ENCODE assay signal across 17 mouse cellular contexts in the genomic region with DNA sequence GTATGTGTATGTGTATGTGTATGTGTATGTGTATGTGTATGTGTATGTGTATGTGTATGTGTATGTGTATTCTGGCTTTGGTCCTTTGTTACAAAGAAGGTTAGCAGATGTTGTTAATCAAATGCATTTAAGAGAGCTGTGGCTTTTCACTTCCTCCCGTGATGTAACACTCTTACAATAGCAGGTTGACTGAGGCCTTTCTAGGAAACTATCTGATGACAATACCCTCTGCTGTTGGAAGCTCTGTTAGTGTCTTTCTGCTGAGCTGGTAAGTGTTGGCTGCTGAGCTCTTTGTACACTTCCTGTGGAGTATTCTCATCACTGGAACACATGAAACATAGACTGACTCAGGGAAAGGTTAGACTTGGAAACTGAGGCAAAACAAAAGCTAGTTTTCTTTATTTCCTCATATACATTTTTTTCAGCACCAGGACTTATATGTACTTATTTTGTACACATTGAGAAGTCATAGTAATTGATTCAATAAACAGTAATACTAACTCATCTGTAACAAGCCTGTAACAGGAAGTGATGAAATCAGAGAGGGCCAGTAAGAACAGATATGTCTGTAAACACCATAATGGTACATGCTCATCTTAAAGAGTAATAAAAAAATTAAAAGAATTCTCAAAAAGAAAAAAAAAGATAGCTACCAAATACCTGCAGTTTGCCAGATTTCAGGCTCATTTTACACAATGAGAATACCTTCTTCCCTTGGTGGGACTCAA. TPM values are rescaled to one million over a fixed set of nuclear protein-coding genes. Genes with fewer than 3 reads are reported as not detected.
DNase-seq lines count a peak whose midpoint lies in the region; ATAC-seq and TF ChIP-seq lines count a peak whose summit lies in the region.
"Had no signal": no experiment of that assay in that cellular context is flagged by ENCODE, and none has a peak within 500 bp of the region (broad histone marks: within the 10 kb centered on the region; RNA-seq: fewer than 3 reads in every experiment).

No protein-coding gene starts in this region.

- H3K4me3 ChIP-seq in liver, adult 2 months (ENCODE audit: insufficient read depth, low read depth, low read length) = no peak overlapping the region
- H3K4me3 ChIP-seq: embryonic facial prominence, embryonic 10.5 days; forebrain, embryonic 12.5 days; hindbrain, embryonic 15.5 days; left cerebral cortex, adult 2 months had no signal

- H3K4me1 ChIP-seq in liver, adult 2 months (ENCODE audit: control insufficient read depth, insufficient read depth, low read length) = peaks cover 2% of the 10 kb centered on the region; the same call in 1 of the 2 replicates
- H3K4me1 ChIP-seq: embryonic facial prominence, embryonic 10.5 days; hindbrain, embryonic 15.5 days had no signal

- no peak overlapping the region for H3K9ac ChIP-seq in liver, adult 2 months (ENCODE audit: low read depth, low read length)
- H3K9ac ChIP-seq: forebrain, embryonic 12.5 days; hindbrain, embryonic 15.5 days had no signal

- H3K27me3 ChIP-seq in liver, adult 2 months (ENCODE audit: control insufficient read depth, insufficient read depth, low read length) = no peaks in the 10 kb centered on the region
- H3K27me3 ChIP-seq: forebrain, embryonic 12.5 days; hindbrain, embryonic 15.5 days had no signal

- H3K79me2 ChIP-seq in liver, adult 2 months (ENCODE audit: control insufficient read depth, insufficient read depth, low read length) = no peaks in the 10 kb centered on the region

- H3K27ac ChIP-seq in liver, adult 2 months (replicated peaks; ENCODE audit: insufficient read depth, low read depth, low read length) = no peak overlapping the region
- H3K27ac ChIP-seq: embryonic facial prominence, embryonic 10.5 days; forebrain, embryonic 12.5 days; hindbrain, embryonic 15.5 days; left cerebral cortex, adult 2 months had no signal

- no peak for TF ChIP-seq CTCF in liver, adult 2 months (IDR thresholded peaks at IDR 0.05; ENCODE audit: low read depth, low read length)

- no peaks in the 10 kb centered on the region for H3K36me3 ChIP-seq in liver, adult 2 months (ENCODE audit: control insufficient read depth, insufficient read depth, low read length)
- H3K36me3 ChIP-seq: embryonic facial prominence, embryonic 10.5 days; forebrain, embryonic 12.5 days; hindbrain, embryonic 15.5 days had no signal

- WGBS in liver, adult 2 months = 76% methylated on average over 1 of the region's 1 CpGs

- peak; percentile 94 for ATAC-seq in CD4-positive, CD25-positive, alpha-beta regulatory T cell, adult 4 months

- DNase-seq in liver, adult 2 months (ENCODE audit: extremely low read depth, low read depth, low spot score) = peak; percentile 19
- DNase-seq in liver (no peak), 416B (ENCODE audit: low read depth) (peak; percentile 76)
- DNase-seq in induced T-regulatory cell, adult 2 months (ENCODE audit: low read depth) = peak; percentile 88
- DNase-seq in right cerebral cortex, adult 2 months (ENCODE audit: low spot score in 2 of 2) = no peak
- no peak for DNase-seq in layer of hippocampus, adult 18-20 months (ENCODE audit: low spot score in 2 of 2)
- DNase-seq: adrenal gland, postnatal 14 days; cerebellum, adult 11 months; gastrocnemius, postnatal 14 days; kidney, postnatal 10 days; thymus, postnatal 36 days had no signal

- TF ChIP-seq POLR2A in liver, adult 2 months (IDR thresholded peaks at IDR 0.05; ENCODE audit: extremely low read depth, insufficient read depth, low read length) = no peak

RNA-seq across cellular contexts. Expression of a gene that starts 2.9 kb away (rescaled TPM):
- not detected in 2 replicates for total RNA-seq in liver, adult 2 months (2014; rRNA removed)
- not detected in 2 replicates for polyA plus RNA-seq in liver, adult 2 months (2012; rRNA removed)
- polyA plus RNA-seq in CD4-positive, CD25-positive, alpha-beta regulatory T cell, adult 4 months (2017; shearing (Covaris generic)) = not detected
- total RNA-seq in layer of hippocampus, adult 18-20 months (2021) = not detected
- total RNA-seq: adrenal gland, postnatal 14 days; gastrocnemius, postnatal 14 days; left cerebral cortex, adult 2 months had no signal
- polyA plus RNA-seq: embryonic facial prominence, embryonic 10.5 days; forebrain, embryonic 12.5 days; hindbrain, embryonic 15.5 days; liver, embryonic 16.5 days had no signal

Comparison
In these comparisons a context has a peak if more than half of its experiments do, and no peak if none do; other contexts are left out.
1. DNase-seq: peak in liver, adult 2 months (single experiment), 416B (single experiment) and induced T-regulatory cell, adult 2 months (single experiment); none in liver (single experiment), right cerebral cortex, adult 2 months (0 of 2) and layer of hippocampus, adult 18-20 months (0 of 2).